Mouse (Mus musculus): ENCODE results near the gene Srgap1.

The Srgap1 gene

GRCm38 (mm10) chr10:121830335-121831307, 216.5 kb downstream of the Srgap1 start:
- intact Hi-C loops (cut with DNase I), result no loop called here

- intact Hi-C loops (cut with DNase I), result no loop called here
These were observed 217.3 kb downstream of the Srgap1 start for GRCm38 (mm10) chr10:121829800-121830303.

GRCm38 (mm10) chr10:121829034-121829433, 218.1 kb downstream of the Srgap1 start:
- intact Hi-C loops (cut with DNase I), result no loop called here

GRCm38 (mm10) chr10:121822674-121823073, 224.4 kb downstream of the Srgap1 start:
- intact Hi-C loops (cut with DNase I), result no loop called here

- intact Hi-C loops (cut with DNase I), result no loop called here
These were observed 226.3 kb downstream of the Srgap1 start for GRCm38 (mm10) chr10:121820846-121821245.

DNA sequence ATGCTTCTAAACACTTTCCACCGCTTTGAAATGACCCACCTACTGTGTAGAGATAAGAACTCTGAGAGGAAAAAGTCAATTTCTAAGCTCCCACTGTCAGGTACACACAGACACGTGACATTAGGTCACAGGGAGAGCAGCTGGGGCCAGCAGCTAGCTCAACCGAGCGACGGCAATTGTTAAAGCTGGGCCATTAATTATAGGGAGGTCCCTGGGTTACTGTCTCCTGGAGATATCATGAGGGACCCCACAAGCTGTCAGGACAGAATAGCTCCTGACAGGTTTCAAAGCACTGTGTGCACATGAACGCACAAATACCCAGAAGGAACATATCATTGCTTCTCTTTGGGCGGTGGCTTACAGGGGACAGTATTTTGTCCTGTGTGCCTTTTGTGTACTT, 229.1 kb downstream of the Srgap1 start:
- intact Hi-C loops (cut with DNase I), result no loop called here

- intact Hi-C loops (cut with DNase I), result no loop called here
These were observed 239.3 kb downstream of the Srgap1 start for GRCm38 (mm10) chr10:121807771-121808170.

DNA sequence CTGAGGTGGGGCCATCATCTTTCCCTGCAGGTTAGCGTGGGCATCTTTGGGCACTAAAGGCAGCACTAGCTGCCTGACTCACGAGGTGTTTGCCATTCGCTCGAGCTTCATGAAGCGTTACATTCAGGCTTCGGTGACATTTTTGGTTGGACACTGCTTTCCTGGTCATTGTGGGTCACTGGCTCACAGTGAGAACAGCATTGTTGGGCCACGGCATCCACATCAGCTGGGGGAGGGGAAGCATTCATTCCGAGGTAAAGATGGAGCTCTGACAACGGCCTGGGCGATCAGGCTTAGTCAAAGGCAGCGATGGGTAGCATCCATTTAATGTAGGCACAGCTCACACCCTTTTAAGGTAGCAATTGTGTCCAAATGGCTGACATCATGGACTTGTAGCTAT, 240.3 kb downstream of the Srgap1 start:
- intact Hi-C loops (cut with DNase I), result no loop called here

DNA sequence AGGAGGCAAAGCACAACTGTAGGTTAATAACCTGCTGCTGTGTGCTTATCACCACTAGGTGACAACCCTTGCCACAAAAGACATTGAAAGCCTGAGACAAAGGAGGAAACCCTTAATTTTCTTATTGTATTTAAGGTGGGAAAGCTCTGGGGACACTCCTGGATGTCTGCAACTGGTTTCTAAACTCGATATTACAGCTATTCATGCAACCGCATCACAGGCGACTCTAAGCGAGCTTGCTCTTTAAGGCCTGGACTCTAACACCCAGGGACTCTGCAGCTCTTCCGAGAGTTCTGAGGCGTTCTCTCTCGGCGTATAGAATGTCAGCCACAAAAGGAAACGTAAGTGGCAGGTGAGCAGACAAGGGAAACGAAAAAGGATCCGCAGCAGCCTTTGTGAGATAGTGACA, 241.2 kb downstream of the Srgap1 start:
- intact Hi-C loops (cut with DNase I), result no loop called here

GRCm38 (mm10) chr10:121804551-121804950, 242.6 kb downstream of the Srgap1 start:
- intact Hi-C loops (cut with DNase I), result no loop called here

- intact Hi-C loops (cut with DNase I), result no loop called here
These were observed 247.1 kb downstream of the Srgap1 start for GRCm38 (mm10) chr10:121800041-121800440.

DNA sequence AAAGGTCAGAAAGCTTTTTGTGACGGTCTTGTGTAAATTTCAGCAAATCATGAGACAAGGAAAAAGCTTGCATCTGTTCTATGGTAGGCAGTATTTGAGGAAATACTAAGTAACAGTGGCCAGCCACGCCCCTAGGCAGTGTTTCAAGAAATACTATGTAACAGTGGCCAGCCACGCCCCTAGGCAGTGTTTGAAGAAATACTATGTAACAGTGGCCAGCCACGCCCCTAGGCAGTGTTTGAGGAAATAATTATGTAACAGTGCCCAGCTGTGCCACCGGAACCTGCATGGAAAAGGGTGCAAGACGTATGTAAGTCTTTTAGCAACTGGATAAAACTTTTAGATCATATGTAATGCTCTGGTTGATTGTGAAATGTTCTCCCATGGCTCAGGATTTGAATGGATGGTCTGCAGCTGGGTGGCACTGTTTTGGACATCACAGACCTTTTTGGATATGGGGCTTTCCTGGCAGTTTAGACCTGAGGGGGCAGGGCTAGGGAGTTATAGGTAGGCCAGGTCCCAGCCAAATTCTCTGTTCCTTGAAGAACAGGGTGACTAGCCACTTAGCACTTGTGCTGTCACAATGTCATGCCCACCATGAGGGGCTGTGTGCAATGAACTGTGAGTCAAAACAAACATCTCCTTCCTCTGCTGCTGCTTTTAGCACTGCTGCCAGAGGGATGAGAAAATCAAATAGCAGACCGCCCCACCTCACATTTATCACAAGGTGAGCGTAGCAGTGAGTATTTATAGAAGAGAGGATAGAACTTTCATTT, 250.9 kb downstream of the Srgap1 start:
- intact Hi-C loops (cut with DNase I), result no loop called here

- intact Hi-C loops (cut with DNase I), result no loop called here
These were observed 252.6 kb downstream of the Srgap1 start for GRCm38 (mm10) chr10:121794486-121794885.

DNA sequence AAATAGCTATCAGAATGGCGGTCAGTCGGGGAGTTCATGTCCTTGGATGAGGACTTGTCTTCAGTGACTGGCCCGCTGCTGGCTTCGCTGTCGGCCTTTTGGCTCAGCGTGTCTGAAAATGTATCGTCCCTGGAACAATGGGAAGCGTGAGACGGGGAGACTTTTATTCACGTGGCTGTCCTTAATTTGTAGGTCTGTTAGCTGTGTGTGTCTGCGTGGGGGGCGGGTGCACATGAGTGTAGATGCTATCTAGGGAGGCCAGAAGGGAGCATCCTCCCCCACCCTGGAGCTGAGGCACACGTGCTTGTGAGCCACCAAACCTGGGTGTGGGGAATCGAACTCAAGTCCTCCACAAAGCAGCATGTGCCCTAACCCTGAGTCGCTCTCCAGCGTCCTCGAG, 254.5 kb downstream of the Srgap1 start:
- intact Hi-C loops (cut with DNase I), result no loop called here

DNA sequence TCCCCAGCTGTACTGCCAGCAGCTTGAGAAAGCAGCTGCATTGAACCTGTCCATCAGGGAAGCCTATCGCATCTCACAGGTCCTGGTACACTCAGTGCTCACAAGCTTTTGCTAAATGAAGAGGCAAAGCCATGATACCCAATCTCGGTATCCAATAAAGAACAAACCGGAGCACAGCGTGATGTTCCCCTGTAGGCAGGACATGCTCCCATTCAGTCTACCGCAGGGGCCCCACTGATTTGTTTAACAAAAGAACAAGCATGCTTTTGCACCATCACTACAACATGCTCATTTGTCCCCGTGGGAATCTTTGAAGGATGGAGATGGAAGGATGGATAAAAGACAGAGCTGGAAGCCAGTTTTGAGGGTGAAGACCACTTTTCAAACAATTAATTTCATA, 257.0 kb downstream of the Srgap1 start:
- intact Hi-C loops (cut with DNase I), result no loop called here

DNA sequence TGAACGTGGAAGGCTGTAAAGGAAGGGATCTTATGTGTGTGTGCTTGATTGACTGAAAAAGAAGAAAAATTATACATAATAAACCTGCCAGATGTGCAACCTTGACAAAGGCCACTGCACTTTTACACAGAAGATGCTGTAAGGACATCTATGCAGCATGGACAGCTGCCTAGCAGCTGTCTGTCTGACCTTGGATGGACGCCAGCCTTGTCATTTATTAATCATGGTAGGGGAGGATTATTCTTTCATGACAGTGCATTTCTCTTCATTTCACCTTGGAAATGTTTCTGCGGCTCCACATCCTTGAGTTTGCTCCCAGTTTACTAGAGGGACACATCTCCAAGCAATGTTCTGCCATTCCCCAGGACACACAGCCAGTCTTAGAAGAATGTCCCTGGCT, 258.6 kb downstream of the Srgap1 start:
- intact Hi-C loops (cut with DNase I), result no loop called here

GRCm38 (mm10) chr10:121781159-121781558, 266.0 kb downstream of the Srgap1 start:
- intact Hi-C loops (cut with DNase I), result no loop called here

DNA sequence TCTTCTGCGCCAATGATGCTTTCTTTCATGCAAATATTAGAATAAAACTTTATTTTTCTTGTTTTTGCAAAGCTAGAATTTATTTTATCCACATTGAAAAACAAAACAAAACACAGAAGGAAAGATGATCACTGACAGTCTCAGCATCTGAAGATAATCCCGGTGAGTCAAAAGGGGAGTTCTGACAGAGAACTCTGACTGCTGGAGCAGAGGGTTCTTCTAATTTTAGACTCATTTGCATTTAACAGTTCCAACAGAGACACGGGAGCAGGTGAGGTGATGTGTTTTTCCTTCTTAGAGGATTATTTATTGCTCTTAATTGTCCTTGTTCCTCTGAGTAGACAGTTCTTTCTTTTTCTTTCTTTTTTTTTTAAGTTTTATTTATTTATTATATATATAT, 271.1 kb downstream of the Srgap1 start:
- intact Hi-C loops (cut with DNase I), result no loop called here

GRCm38 (mm10) chr10:121773813-121774212, 273.3 kb downstream of the Srgap1 start:
- intact Hi-C loops (cut with DNase I), result loop anchor here (5.0 kb wide), 1 partner anchor 278 kb away; no protein-coding TSS in a partner anchor

DNA sequence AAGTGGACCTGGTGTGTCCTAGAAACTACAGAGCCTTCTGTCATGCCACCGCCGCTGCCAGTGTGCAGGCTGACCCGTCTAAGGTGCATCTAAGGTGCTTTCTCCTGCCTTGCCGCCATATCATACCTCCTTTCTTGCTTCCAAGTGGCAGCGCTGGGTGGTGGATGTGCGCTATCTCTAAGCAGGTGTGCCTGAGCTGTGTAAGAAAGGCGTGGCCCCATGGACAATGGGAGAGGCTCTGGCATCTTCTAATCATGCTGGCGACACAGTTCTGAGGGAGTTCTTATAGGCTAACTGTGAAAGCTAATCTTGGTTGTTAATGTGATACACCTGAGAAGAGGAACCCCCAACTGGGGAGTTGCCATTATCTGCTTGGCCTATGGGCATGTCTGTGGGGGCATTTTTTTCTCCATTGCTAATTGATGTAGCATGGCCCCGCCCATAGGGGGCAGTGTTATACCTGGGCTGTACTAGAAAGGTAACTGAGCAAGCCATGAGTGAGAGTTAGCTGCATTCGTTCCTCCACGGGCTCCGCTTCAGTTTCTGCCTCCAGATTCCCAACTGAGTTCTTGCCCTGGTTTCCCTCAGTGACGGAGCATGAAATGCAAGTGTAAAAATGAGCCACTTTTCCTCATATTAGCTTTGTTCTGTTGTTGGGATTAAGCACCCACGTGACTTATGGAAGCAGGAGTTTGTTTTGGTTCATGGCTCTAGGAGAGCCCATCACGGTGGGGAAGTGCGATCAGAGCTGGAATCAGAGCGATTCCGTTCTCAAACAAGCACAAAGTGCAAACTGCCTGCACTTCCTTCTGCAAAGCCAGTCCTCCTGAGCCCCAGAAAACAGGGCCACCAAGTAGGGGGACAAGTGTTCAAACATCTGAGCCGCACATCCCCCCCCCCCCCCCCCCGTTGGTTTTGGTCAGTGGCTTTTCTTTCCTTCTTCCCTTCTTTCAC, 276.2 kb downstream of the Srgap1 start:
- intact Hi-C loops (cut with DNase I), result loop anchor here (5.0 kb wide), 1 partner anchor 281 kb away; no protein-coding TSS in a partner anchor

DNA sequence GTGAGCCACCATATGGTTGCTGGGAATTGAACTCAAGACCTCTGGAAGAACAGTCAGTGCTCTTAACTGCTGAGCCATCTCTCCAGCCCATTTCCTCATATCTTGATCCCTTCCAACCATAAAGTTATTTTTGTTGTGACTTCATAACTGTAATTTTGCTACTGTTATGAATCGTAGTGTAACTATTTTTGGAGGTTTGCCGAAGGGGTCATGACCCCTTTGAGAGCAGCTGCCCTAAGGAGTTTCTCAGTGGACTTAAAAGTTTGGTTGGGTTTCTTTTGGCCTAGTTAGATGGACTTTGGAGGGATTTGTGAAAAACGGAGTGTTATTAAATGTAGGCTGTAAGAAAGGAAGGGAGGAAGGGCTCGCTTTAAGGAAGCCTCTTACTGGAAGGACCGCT, 277.4 kb downstream of the Srgap1 start:
- intact Hi-C loops (cut with DNase I), result loop anchor here (5.0 kb wide), 1 partner anchor 283 kb away; no protein-coding TSS in a partner anchor
